Mouse (Mus musculus) adrenal gland (tissue): ENCODE measurements around the gene Vps53.

ENCODE experiments used
- intact Hi-C: fragments of 180-260 bp; cut with DNase I; formaldehyde crosslinking; loops from one replicate; pipeline ENCODE4 v1.15.1; 2025

Gene Vps53

DNA sequence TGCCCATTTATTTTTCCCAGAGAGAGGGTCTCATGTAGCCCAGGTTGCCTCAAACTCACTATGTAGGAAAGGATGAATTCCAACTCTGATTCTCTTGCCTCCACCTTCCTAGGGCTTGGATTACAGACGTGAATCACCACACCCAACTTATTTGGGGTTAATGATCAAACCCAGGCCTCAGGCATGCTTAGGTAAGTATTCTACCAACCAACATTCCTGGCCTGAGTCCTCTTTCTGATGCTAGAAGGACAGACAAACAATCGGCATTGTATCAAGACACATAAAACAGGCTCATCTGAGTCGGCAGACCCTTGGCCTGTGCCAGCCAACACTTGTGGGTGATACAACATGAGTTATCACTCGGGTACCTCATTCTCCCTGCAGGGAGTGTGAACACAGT is 58.4 kb downstream of the Vps53 start:
- intact Hi-C loops: loop anchor here (5.0 kb wide), 1 partner anchor 224 kb away; no protein-coding TSS in a partner anchor

DNA sequence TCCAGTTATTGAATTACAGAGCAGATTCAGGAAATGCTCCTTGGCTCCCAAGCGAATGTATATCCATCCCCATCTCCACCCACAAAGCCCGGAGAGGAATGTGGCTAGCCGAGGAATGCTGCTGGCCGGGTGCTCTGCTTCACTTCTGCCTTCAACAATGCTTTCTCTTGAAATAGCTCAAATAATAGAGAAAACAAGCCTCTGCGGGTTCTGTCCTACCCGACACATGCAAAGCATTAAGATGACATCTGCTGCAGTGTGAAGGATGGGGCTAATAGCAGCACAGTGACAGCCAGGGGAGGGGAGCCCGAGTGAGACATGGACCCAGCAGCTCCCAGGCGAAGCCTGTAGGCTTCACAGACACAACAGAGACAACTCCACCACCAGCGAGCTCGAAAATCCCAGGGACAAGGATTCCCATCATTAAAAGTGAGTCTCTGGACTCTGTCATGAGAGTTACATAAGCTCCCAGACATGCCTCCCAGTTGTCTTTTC is 59.0 kb downstream of the Vps53 start:
- intact Hi-C loops: loop anchor here (5.0 kb wide), 1 partner anchor 223 kb away; no protein-coding TSS in a partner anchor

DNA sequence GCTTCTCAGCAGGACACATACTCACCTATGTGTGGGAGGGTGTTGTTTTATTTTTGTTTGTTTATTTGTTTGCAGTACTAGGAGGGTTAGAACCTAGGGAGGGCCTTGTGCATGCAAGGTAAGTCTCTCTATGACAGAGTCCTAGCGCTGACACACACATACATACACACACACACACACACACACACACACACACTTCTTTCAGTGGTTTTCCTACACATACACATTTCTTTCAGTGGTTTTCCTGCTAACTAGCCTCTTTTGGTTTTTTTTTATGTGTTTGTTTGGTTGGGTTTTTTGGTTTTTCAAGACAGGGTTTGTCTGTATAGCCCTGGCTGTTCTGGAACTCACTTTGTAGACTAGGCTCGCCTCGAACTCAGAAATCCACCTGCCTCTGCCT is 69.0 kb downstream of the Vps53 start:
- intact Hi-C loops: no loop called here

DNA sequence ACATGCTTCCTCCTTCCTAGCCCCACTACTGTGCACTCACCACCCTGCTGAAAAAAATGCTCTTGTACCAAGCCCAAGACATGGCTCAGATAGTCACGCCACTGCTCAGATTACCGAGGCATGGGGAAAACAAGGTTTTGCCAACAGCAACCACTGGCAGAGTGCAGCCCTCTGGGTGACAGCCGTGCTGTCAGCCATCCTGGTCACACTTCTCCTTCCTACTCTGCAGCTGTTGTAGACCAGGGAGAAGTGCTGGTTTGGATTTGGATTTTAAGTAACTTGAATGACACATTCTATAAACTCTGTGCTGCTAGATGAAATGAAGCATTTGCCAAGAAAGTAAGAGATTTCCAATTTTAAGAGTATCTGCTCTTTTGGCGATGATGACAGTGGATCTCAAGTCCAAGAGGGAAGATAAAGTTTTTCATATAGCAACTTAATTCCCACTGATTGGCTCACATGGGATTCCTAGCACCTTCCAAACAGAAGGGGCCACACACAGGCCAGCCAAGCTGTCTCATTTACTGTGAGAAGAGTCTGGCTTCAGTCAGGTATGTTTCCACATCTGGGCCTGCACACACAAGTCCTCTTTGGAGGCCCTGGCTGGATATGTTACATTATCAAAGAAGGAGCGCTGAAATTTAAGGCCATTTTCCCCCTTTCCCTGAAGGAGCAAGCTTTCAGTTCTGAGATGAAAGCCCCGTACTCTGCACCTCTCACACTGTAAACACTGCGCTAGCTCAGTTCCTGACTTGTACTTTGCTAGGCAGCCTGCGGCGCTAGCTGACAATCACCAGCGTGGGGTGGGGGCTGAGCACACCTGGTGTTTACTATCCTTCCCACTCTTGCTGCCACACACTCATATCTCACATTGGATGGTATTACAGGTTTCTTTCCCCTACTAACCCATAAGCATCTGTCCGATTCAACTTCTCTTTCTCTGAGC is 72.6 kb downstream of the Vps53 start:
- intact Hi-C loops: no loop called here

DNA sequence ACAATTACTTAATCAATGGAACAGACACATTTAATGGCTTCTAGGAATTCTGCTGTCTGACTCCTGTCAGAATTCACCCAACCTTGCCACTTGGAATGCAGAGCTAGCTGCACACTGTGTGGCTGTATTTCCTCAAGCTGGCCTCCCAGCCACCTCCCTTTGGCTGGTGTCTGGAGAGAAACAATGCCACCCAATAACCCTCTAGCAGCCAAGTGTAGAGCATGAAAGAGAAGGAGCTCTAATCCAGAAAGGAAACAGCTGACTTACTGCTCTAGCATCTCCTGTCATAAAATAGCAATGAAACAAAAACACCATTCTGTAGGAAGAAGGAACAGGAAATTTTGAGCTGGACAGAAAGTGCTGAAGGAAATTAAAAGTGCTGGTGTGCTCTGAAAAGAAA is 78.3 kb downstream of the Vps53 start:
- intact Hi-C loops: no loop called here

DNA sequence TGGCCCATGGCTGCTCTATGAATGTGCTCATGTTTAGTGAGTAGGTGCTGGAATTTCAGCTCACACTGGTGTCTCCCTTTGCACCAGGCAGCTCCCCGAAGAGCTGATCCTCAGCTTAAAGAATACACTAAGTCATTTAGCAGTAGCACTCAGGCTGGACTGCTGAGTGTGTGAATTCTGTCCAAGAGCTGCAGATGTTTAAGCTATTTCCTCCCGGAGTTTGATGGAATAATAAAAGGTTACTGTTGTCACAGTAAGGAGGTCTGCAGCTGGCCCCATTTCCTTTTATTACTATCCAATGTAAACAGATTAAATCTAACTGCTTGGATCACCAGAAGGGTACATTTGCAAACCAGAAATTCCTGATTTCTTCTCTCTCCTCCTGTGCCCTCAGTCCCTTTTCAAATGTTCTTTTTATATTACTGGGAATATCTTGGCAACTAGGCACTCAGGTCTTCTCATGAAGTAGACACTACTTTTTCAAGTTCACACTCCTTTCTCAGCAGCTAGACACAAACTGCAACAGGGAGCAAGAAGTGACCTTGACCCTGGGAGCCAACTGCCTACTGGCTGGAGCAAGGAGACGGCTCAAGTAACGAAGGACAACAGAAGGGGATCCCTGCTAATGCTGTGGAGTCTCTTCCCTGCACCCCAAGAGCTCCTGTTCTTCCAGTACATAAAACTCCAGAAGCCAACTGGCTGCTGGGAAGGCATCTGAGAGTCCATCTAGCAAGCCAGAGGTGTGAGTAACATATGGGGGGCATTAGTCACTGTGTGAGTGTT is 80.1 kb downstream of the Vps53 start:
- intact Hi-C loops: no loop called here

DNA sequence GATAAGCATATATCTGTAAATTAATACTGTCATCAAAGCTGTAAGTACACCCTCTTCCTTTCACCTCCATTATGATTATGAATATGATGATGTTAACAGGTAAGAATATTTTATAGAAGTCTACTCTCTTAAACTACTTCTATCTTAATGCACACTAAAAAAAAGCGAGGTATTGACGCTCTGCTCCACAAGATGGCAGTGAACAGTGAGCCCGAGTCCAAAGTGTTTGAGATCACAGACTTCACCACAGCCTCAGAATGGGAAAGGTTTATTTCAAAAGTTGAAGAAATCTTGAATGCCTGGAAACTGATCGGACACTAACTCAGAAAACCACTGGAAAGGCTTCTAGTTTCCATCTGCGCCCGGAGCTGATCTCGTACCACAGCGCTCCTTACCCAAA is 85.8 kb downstream of the Vps53 start:
- intact Hi-C loops: no loop called here

DNA sequence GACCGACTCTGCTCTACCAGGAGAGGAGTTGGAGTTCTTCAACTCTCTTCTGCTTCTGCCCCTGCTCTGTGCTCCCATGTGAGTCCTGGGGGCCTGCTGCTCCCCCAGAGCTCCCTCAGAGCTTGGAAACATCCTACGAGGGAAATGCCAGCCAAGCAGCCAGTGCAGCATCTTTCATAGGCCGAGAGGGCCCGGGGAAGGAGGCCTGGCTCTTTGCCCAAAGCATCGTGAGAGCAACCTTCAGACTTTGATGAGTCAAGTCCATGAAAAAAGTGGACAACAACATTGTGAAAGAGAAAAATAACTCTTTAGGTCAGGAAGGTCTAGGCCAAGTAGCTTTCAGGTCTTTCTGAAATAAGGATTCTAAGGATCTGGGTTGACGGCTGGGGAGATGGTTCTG is 89.7 kb downstream of the Vps53 start:
- intact Hi-C loops: loop anchor here (5.0 to 10.0 kb wide), 2 partner anchors 43 to 315 kb away; partner anchors contain the start of gene Timm22

DNA sequence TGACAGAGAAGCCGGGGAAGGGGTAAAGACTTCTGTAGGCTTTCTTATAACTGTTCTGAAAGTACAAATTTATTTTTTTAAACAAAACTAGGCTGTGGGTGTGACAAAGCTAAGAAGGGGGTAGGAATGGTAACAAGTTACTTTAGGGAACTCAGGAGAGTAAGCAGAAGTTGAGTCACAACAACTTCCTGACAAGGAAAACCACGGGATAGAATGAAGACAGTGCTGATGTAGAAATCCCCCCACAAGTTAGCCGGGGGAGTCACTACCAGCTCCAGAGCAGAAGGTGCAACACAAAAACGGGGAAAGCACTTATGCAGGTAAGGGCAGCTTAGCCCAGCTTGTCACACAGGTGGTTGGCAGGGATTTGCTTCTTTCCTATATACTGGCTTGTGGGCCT is 90.9 kb downstream of the Vps53 start:
- intact Hi-C loops: loop anchor here (5.0 to 10.0 kb wide), 2 partner anchors 44 to 316 kb away; partner anchors contain the start of gene Timm22

DNA sequence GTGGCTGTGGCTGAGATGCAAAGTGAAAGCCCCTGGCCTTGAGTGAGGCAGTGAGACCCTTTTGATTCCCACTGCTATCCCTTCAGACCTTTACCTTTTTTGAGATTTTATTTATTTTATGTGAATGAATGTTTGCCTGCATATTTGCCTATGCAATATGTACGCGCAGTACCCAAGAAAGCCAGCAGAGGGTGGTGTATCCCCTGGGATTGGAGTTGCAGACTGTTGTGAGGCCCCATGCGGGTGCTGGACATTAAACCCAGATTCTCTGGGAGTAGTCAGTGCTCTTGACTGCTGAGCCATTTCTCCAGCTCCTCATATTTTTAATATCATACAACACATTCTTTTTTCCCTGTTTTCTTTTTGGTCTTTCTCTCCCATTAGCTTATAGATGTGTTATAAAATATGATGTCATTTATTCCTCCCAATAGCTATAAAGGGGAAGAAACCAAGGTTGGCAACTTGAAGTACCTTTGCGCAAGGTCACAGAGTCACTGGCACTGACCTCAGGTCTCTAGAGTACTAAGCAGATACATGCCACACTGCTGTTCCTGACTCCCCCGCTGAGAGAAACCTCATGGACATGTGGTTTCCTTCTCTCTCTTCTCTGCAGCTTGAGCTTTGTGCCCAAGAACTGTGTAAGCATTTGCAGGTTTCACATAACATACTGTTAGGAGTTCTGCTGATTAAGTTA is 93.4 kb downstream of the Vps53 start:
- intact Hi-C loops: loop anchor here (1.0 to 10.0 kb wide), 3 partner anchors 46 to 319 kb away; partner anchors contain the start of gene Timm22

DNA sequence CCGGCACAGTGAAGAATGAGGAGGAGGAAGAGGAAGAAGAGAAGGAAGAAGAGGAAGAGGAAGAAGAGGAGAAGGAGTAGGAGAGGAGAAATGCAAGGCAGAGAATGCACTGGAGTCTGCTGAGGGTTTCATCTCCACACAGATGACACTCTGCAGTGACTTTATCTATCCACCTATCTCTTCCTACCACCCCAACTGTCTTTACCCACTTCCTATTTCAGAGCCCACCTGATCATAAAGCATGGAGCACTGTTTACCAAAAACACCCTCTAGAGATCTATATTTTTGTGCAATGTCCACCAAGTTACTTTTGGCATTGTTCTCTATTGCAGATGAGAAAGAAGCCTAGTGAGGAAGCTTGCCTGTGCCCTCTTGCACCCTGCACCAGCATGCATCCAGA is 94.5 kb downstream of the Vps53 start:
- intact Hi-C loops: loop anchor here (5.0 to 10.0 kb wide), 2 partner anchors 47 to 320 kb away; partner anchors contain the start of gene Timm22

DNA sequence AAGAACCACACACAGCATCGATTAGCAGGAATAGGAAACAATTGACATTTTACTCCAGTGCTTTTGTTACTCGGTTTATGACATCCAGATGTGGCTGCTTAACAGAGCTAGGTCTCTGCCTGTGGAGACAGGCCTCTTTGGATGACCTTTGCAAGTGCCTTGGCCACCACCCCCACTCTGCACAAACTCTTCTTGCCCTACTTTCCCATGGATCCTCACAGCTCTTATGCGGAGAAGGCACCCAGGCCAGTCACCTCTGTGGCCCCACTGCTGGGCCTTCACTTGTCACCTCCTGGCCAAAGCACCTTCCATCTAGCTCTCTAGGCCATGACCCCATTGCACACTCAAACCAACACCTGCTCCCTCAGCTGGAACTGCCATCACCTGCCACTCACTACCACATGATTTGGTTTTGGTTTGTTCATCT is 95.5 kb downstream of the Vps53 start:
- intact Hi-C loops: loop anchor here (10.0 kb wide), 1 partner anchor 321 kb away; the partner anchor contains the start of gene Timm22

DNA sequence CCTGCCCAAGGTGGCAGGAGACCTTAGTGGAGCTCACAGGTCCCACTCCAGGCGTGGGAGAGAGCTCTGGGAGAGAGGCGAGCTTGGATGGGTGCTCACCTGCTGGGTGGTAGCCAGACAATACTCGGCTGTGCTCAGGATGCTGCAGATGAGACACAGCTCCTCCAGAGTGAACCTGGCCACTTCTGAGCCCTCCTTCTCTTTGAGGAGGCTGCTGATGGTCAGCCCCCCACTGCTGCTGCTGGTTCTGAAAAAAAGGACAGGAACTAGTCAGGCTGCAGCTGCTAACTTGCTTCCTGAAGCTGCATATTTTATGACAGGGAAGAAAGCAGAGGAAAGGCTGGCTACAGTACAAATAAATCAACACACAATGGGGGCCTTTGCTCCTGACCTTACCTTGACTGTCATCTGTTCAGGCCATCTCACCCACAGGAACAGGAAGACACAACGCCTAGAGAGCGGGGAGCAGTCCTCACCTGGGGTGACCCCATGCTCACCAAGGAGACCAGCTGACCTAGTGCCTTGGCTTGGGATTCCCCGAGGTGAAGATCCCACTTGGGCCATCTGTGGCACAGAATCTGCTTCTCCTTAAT is 98.3 kb downstream of the Vps53 start:
- intact Hi-C loops: loop anchor here (10.0 kb wide), 1 partner anchor 324 kb away; the partner anchor contains the start of gene Timm22

DNA sequence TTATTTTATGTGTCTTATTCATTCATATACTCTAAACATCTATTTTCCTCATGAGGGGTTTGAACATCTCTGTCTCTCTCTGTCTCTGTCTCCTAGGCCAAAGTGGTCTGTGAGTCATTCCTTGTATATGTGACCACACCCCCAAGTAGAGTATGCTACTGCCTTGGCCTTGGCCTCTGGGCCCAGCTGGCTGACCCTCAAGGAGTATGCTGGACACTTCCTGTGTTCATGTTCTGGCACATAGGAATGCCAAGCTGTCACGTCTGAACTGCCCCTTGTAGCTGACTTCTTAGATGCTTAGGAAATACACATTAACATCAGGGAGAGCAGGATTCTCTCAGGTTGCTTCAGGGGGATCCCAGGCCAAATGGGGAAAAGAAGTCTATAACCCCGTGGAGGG is 99.2 kb downstream of the Vps53 start:
- intact Hi-C loops: loop anchor here (10.0 kb wide), 1 partner anchor 325 kb away; the partner anchor contains the start of gene Timm22

DNA sequence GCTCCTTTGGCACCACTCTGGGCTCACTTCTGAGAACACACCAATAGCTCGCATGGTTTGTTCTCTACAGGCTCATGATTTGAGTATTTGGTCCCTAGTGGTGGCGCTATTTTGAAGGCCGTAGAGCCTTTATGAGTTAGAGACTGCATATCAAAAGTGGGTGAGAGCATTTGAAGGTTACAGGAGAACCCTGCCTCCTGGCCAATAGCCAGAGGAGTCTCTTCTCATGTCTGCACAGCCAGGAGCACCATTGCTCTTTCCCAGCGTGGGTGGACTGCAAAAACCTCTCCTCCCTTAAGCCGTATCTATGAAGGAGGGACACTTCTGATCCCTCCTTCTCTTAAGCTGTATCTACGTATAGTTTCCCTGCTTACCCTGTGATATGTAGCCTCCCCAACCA is 102.1 kb downstream of the Vps53 start:
- intact Hi-C loops: loop anchor here (5.0 kb wide), 1 partner anchor 50 kb away; the partner anchor contains the start of gene Rflnb

DNA sequence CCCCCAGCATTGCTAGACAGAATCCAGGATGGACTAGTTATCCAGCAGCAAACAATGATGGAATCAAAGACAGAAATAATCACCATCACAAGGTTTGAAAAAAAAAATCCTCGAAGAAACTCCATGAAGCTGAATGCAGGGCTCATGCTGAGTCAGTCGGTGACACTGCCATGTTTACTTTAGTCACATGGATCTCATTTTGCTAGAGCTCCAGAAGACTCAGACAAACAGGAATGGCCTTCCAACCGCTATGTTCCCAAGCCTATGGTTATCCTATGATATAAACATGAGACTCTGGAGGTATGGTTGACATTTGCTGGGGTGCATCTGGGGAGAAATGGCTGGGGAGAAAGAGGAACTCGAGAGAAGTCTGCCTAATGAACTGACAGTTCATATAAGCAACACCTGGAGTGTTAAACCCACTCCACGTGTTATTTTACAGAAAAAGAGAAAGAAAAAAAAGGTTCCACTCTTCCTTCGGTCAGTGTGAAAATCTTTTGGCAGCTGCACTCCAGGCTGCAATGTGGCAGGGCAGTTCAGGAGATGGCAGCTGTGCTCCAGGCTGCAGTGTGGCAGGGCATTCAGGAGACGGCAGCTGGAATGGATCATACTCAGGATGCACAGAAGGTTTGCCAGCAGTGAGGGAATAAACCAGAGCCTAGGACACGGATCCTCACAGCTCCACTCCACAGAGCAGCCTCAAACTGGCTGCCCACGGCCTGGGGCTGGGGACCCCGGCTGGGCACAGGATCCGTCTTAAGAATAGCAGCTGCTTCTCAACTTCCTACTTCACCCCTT is 105.0 kb downstream of the Vps53 start:
- intact Hi-C loops: loop anchor here (5.0 kb wide), 1 partner anchor 47 kb away; the partner anchor contains the start of gene Rflnb

DNA sequence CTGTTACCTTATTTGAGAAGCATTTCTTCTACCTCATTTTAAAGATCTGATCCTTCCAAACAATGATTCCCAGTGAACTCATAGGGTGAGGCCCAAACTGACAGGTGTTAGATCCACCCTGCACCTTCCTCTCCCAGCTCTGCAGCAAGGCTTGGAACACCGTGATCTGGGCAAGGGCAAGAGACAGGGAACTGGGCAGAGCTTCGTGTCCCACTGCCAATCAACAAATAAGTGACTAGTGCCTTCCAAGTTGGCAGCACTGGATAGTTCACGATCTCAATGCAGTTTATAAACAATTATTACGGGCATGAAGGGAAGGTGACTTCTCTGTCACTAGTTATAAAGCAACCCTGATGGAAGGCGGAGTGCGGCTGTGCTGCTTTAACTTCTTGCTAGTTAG is 109.6 kb downstream of the Vps53 start:
- intact Hi-C loops: no loop called here

DNA sequence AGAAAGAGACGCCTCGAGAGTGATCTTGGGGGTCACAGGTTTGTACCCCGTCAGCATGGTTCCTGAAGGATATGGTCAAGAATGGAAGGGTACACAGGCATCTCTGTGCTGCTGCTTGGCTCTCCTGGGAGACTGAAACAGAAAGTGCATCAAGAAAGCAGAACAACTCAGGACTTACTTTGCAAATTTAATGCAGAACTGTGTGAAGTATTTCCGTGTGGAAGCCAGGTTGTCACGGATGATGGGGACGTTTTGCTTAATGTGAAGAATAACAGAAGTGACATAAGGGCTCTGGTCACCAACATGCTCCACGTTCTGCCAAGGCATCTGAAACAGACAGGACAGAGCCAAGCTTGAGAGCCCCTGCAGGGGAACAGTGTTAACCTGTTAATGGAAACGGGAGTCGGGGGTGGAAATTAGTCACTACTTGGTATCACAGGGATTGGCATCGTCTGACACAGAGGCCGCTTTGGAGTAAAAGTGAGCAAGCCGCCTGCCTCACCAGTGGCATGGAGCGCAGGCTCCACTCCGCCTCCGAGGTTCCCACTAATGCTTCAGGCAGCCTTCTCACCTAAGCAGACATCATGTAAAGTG is 112.8 kb downstream of the Vps53 start:
- intact Hi-C loops: no loop called here

DNA sequence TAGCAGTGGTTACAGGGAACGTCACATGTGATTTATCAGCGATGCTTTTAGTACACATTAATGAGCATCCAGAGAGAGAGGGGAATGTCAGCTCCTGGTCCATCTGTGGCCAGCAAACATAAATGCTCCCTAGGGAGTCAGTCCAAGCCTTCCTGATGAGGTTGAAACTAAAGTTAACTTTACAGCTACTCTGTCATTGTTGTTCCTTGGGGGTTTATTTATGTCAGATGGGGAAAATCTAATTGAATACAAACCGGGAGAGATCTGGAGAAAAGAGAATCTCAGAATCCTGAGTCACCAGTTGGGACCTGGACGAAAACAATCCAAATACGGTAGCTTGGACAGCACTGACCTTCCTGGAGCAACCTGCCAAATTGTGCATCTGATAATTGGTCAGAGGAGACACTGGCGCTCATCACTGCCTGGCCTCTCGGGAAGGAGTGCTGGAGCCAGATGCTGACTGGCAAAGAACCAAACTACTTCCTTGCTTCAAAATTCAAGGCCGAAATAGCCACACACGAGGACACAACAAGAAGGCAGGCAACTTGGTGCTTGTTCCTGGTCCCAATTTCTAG is 113.8 kb downstream of the Vps53 start:
- intact Hi-C loops: no loop called here
